Mouse (Mus musculus) layer of hippocampus, adult 9-10 months (tissue): Measurements from ENCODE around the gene Rbm7.
"Not testable (repeated sequence)": the region's sequence is repeated elsewhere in the genome, so short reads cannot be mapped to it uniquely, and the experiment has no call there.

Experiments
- DNase-seq: peaks from one replicate; pipeline ENCODE4 v3.0.0; 2022; ENCODE audit warnings: low spot score

Rbm7 gene

DNA sequence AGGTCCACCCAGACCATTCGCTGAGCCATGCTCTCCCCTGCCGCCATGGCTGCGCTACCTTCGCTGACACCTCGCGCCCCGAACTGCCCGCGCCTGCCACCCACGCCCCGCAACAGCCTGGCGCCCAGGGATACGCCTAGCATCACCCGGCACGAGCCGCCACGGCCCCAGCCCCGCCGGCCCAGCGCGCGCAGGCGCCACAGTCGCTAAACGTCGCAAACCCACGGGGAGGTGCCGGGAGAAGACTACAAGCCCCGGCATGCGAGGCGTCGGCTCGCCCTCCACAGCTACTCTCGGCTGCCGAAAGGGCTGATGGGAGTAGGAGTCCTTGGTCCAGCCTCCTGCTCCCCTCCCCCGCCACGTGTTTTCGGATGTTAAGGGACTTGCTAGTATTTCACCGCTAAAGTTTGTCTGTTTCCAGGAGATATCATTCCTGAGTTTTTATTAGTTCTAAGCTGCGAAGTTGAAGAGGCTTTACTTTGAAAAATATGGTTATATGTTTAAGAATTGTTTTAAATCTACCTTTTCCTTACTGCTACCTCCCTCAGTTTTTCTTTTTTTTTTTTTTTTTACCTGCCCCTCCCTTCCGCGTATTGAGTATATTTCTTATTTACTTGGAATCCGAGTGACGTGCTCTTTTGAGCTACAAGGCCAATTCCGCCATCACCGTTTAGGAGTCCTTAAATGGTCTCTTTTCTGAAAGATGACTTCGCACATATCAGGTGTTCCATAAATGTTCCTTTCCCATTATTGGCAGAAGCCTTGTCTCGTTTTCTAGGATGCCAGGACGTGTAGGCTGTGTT lies 14.5 kb downstream of the Rbm7 start, which contains the start of gene Rexo2:
Rexo2 (minus strand) TSS at position 213 of the 803 bp plus-strand sequence.
- DNase-seq, result peak; percentile 80

DNA sequence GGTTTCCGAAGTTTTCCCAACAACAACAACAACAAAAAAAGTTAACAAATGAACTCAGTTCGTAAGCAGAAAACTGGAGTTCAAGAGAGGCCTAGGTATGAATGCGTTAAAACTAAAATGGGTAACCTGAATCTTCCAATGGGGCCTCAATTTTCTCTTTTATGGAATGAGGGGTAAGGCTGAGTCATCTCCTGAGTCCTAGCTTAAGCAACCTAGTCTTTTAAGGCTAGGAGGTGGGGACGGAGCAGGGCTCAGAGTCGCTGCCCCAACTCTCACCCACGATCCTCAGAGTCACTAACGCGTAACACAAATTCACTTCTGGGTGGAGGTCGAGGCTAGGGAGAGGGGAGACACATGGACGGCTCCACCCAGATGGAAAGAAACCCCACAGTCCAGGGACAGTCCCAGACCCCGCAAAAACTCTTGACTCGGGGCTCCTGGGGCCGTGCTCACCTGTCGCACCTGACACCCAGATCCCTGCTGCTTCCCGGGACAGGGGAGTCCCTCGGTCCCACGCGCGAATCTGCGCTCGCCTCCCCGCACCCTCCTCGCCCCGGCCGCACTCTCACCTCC lies 15.2 kb downstream of the Rbm7 start:
- no peak for DNase-seq

- DNase-seq, result no peak
Observed at GRCm38 (mm10) chr9:48478808-48479207, 16.3 kb downstream of the Rbm7 start.

DNA sequence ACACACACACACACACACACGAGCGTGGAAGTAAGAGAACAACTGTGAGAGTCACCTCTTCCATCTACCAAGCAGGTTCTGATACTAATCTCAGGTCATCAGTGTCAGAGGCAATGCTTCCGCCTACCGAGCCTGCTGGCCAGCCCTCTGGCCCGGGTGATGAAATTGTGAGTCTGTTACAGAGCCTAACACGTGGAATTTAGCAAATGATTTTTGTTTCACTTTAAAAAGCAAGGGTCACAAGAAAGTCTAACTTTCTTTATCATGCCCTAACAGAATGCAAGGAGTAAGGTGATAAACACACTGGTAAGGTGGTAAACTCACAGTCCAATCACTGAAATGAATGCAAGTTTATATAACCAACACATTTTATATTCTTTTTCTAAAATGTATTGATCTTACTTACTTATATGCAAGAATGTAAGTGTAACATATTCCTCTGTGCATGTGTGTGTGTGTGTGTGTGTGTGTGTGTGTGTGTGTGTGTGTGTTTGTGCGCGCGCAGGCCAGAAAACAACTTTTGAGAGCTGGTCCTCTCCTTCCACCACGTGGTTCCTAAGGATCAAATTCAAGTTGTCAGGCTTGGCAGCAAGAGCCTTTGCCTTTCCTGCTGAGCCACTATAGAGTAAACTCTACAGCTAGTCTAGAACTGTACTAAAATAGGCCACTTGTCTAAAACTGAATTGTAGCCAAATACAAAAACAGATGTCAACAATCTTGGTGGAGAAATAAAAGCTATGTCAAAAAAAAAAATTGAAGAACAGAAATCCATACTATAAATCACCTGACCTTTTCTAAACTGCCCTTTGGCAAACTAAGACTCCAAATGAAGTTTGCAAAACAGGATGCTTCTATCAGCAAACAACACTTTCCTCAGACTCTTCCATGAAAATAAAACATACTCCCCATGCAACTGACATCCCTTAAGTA lies 18.6 kb downstream of the Rbm7 start:
- DNase-seq, result no peak

DNA sequence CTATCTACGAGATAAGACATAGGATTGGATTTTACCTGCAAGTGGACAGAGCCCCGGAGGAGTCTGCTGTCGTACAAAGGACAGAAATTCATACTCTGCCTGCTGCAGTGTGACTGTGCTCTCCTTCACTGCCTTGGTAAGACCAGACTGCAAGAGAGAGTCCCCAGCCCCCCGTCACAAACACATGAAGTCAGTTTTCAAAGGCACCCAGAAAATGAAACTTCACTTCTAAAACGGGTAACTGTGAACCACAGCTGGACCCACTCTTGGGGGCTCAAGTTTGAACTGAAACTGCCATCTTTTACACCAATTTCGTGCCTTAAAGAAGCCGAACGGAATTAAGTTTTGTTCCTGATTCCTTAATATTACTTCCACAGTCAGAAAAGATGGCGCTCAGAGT lies 20.7 kb downstream of the Rbm7 start:
- DNase-seq, result no peak

- no peak for DNase-seq
Observed at GRCm38 (mm10) chr9:48473131-48473530, 22.0 kb downstream of the Rbm7 start.

DNA sequence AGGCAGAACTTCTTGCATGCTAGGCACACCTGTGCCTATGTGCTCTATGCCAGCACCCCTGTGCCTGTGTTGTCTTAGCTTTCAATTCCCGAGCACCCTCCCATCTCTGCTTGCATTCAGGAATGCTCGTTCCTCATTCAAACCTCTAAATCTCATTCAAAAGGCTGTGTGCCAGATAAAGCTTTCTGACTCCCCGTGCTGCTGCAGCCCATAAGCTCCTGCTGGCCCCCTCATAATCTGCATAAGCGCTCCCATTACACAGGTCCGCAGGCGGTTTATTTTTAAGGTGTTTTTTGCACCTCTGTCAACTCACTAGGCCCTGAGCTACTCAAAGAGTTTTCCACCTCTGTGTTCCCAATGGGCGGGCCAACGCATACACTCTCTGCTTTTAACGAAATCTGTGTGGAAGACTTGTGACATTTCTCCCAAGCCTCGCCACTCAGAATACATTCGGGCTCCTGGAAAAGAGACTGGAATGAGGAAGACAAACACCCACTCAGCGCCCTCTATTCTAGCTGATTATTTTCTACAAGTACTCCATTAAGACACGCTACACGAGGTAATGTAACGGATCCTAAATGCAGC lies 22.6 kb downstream of the Rbm7 start:
- DNase-seq, result no peak

DNA sequence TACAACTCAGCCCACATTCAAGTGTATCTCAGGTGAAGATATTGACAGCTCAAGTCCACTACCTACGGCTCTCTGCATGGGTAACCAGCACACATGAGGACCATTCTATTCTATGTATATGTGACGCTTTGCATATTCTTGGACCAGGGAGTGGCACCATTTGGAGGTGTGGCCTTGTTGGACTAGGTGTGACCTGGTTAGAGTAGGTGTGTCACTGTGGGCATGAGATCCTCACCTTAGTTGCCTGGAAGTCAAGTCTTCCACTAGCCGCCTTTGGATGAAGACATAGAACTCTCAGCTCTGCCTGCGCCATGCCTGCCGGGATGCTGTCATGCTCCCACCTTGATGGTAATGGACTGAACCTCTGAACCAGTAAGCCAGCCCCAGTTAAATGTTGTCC lies 27.6 kb downstream of the Rbm7 start:
- not testable (repeated sequence) for DNase-seq

- peak; percentile 53 for DNase-seq
Observed at GRCm38 (mm10) chr9:48466804-48467203, 28.3 kb downstream of the Rbm7 start.

- DNase-seq, result no peak
Observed at GRCm38 (mm10) chr9:48465671-48466070, 29.4 kb downstream of the Rbm7 start.

DNA sequence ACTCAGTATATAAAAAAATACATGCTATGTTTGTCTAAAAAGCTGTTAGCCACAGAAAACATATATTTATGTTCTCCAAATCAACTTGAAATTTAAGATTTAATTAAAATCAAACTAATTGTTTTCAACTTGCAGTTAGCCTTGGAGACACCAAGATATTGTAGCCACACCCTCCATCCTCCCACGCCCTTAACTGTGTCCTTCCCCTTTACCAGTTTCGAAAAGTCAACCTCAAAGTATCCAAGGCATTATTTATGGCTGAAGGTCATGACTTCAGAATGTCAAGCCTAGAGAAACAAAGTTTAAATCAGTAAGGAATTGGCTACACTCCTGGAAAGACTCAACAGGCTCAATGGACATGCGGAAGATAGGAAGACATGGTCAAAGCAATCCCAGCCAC lies 33.6 kb downstream of the Rbm7 start:
- no peak for DNase-seq

- DNase-seq, result no peak
Observed at GRCm38 (mm10) chr9:48460720-48461119, 34.4 kb downstream of the Rbm7 start.

DNA sequence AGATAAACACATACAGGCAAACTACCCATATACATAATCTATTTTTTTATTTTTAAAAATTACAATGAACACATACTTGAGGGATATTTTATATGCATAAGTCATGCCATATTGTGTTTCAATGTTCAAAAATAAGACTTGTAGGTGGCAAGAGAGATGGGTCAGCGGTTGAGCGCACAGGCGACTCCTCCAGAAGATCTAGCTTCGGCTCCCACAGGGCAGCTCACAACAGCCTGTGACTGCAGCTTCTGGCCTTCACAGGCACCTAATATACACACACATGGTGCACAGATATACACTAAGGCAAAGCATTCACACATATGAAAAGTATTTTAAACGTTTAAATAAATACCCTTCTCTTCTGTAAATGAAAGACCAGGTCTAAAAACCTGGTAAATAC lies 35.7 kb downstream of the Rbm7 start:
- no peak for DNase-seq

GRCm38 (mm10) chr9:48458879-48459278 lies 36.2 kb downstream of the Rbm7 start:
- DNase-seq, result no peak

DNA sequence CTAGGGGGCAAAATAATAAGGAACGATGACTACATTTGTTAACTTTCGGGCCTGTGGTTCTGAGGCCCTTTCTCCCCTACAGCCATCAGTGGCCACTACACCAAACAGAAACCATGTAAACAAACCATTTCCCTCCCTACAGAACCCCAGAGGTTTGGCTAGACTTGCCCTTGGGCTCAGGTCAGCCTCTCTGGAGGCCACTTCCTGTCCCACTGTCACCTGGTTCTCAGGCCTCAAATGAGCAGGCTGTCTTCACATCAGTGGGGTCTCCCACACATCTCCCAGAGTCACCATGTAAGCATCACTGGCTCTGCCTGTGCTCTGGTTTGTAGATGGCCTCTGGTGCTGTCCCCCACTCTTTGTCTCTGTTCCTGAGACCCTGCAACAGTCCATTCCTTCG lies 39.1 kb downstream of the Rbm7 start:
- no peak for DNase-seq

DNA sequence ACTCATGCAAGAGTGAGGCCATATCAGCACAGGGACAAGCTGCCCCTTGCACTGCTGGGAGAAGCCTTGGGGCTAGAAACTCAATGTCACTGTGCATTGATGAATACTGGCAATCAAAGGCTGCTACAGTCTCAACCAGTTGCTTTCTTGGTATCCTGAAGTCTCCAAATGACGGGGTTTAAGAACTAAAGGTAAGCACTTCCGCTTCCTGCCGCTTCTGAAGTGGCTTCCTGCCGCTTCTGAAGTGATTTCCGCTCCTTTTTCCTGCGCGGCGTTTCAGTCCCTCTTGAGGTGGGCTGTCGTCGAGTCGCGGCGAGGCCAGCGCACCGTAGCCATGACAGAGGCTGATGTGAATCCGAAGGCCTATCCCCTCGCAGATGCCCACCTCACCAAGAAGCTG lies 45.0 kb downstream of the Rbm7 start:
- no peak for DNase-seq

GRCm38 (mm10) chr9:48447783-48448209 lies 47.3 kb downstream of the Rbm7 start:
- DNase-seq, result no peak

GRCm38 (mm10) chr9:48444821-48445220 lies 50.3 kb downstream of the Rbm7 start:
- DNase-seq, result no peak

GRCm38 (mm10) chr9:48443873-48444272 lies 51.2 kb downstream of the Rbm7 start:
- no peak for DNase-seq
